Mouse (Mus musculus) v-Abl transformed pro-B cells (cell line): ENCODE data around the gene Csnk1e.

ENCODE experiments used
- in situ Hi-C, 2 experiments: fragments of 400-800 bp; cut with MboI; formaldehyde crosslinking; loops; one replicate each; pipeline ENCODE4 v1.15.1; 2025; ENCODE audit not compliant: unreplicated experiment in 2 of 2

The Csnk1e gene

DNA sequence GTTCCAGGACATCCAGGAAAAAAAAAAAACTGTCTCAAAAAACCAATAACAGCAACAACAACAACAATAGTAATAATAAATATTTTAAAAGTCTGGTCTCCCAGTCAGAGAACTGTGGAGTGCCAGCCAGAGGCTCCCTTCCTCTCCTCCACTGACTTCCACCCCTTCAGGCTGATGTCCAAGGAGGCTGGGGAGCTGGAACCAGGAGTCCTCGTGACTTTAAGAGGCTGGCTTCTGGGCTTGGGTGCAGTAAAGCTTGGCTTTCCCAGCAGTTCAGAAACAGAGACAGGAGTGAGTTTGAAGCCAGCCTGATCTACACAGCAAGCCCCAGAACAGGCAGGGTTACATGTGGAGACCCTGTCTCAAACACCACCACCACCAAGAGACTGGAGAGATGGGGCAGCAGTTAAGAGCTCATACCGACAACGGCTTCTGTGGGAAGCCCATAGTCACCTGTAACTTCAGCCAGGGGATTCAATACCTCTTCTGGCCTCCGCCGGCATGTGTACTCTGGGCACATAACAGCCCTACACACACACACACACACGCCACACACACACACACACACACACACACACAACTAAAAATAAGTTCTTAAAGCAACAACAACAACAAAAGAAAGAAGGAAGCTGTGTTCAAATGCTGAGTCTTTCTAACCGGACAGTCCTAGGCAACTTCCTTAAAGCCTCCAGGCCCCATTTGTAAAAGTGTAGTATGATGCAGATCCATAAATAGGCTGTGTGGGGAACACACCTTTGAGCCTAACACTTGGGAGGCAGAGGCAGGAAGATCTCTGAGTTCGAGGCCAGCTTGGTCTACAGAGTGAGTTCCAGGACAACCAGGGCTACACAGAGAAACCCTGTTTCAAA is 9.3 kb downstream of the Csnk1e start:
- in situ Hi-C loops: no loop called here

DNA sequence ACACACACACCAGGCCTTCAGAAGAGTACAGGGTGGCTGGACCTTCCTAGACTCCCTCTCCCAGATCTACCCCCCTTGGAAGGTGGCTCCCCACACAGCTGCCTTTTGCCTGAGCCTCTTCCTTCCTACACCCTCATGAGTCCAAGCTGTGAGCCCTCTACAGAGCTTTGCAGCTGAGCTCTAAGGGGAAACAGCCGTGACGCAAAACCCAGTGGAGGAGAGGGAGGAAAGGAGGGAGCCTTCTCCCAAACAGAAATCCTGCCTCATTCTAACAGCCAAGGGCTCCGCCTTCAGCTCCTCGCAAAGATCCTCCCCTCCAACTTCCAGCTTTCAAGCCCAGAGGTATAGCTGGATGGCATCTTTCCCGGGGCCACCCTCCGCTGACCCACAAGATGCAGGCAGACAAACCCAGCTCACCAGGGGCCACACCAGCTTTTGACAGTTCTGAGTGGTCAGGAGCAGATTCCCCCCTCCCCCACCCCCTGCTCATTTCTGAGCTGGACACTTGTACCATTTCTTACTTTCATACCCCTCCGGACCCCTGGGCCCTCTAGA is 11.4 kb downstream of the Csnk1e start:
- in situ Hi-C loops: loop anchor here in 1 of 2 experiments (5.0 kb wide), 1 partner anchor 37 kb away; no protein-coding TSS in a partner anchor

DNA sequence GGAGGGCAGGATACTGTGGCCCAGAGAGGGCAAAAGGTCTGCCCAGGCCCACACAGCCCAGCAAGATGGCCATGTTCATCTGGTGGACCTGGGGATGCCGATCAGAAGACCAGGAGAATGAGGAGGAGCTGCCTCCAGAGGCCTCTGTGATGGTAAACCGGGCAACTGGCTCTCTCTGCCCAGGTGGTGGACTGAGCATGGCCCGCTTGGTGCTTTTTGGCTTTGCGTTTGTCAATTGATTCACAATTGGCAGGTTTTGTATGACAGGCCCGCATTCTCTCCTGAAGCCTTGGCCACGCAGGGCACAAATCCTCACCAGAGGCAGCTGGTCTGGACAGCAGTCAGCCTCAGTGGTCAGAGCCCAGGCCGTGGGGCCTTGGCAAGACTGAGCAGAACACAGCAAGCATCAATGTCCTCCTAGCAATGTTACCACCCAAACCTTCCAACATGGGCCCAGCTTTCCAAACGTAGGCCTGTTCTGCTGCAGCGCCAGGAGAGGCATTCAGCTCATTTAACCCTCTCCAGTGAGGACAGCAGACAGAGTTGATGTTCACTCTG is 12.3 kb downstream of the Csnk1e start:
- in situ Hi-C loops: loop anchor here in 1 of 2 experiments (5.0 kb wide), 1 partner anchor 36 kb away; no protein-coding TSS in a partner anchor

DNA sequence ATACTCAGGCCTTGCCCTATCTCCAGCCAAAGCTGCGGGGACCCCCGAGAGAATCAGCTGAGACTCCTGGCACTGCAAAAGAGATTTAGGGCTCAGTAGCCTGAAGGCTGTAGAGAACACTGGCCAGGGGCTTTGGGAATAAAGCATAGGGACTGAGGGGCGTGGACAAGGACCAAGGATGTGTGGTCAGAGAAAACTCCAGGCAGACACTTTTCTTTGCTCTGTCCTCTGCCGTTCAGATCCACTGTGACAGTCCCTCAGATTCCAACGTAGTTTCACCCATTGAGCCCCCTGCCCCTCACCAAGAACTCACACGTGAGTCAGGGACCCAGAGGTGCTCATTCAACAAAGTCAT is 13.1 kb downstream of the Csnk1e start:
- in situ Hi-C loops: loop anchor here in 1 of 2 experiments (5.0 kb wide), 1 partner anchor 35 kb away; no protein-coding TSS in a partner anchor

DNA sequence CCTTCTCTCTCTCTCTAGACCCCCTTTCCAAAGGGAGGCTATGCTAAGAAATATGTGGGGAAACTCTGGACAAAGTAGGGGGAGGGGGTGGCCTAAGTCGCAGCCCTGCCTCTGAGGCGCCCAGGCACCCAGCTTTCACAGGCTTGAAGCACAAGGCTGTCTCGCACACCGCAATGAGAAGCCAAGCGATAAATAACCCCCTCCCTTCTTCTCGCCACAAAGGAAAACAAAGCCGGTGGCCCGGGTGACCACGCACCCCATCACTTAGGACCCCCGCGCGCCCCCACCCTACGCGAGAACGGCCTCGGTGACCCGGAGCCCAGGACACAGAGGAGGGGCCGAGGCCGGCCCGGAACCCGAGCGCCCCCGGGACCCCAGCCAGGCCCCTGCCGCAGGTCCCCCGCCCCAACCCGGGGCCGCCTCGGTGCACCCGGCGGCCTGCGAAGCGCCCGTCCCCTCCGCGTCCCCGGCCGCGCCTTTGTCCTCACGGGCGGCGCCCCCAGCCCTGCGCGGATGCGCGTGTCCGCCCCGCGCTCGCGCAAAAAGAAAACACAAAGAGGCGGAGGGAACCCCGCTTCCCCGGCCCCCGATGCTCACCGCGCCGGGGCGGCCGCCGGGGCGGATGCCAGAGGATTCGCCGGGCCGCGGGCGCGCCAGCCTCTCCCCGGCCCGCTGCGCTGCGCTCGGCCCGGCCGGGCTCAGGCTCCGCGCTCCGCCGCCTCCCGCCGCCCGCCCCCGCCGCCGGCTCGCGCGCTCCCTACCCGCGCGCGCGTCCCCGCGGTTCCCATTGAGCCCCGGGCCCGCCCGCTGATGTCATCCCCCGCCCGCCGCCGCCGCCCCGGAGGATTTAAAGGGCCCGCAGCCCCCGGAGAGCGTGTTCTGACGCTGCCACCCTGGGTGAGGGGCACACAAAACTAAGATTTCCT is 13.8 kb downstream of the Csnk1e start:
- in situ Hi-C loops: loop anchor here in 1 of 2 experiments (5.0 kb wide), 1 partner anchor 34 kb away; no protein-coding TSS in a partner anchor

DNA sequence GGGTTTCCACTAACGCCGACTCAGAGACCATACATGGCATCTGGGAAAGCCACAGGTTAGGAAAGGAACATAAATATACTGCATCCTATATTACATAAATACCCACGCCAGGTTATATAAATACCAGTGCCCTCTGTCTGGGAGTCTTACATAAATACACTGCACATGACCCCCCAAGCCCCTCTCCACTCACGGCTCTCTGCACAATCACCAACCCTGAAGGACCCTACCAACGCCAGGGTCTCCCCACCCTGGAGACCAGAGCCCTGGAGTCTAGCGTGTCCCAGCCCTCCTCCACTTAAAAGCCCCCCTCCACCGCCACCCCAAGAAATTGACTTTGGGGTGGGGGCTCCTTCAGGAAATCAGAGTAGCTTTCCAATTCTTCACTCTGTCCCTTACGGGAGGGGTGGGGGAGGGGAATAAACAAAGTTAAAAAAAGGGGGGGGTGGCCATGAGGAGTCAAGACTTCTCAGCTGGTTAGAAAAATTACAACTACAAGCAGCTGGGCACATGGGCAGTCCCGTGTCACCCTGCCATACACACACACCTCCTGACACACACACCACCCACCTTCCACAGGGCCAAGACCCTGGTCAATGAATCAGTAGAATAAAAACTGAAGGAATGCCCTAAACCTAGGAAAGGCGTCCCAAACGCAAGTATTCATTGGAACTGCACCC is 14.6 kb downstream of the Csnk1e start:
- in situ Hi-C loops: loop anchor here in 1 of 2 experiments (5.0 kb wide), 1 partner anchor 33 kb away; no protein-coding TSS in a partner anchor

DNA sequence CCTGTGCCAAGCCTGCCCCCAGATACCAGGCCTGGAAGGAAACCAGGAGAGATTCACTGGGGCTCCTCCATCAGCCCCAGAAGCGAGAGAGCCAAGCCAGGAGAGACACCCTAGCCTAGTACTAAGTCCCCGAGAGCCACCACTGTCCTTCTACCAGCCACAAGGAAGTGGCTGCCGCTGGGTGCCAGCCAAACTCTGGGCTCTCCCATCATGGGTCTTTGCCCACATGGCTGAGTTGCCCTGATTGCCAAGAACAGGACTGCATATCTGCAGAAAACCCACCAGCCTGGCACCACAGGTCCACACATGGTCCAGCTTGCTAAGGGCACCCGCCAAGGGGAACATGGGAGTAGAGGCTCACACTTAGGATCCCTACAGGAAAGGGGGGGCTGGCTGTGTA is 15.1 kb downstream of the Csnk1e start:
- in situ Hi-C loops: loop anchor here in 1 of 2 experiments (5.0 kb wide), 1 partner anchor 33 kb away; no protein-coding TSS in a partner anchor

DNA sequence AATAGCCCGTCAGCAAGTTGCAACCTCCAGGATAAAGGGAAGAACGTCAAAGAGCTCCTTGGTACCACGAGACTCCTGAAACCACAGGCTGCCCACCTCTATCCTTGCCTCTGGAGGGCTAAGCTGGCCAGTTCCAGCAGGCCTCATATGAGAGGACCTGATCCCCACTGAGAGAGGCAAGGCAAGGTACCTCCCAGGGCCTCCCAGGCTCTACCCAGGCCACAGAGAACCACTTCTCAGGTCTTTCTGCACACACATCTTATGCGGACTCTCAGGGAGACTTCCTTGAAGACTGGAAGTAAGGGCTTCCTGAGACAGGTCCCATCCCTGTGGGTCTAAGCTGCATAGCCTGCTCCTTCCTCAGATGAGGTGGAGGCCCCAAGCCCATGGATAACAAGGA is 16.0 kb downstream of the Csnk1e start:
- in situ Hi-C loops: no loop called here

DNA sequence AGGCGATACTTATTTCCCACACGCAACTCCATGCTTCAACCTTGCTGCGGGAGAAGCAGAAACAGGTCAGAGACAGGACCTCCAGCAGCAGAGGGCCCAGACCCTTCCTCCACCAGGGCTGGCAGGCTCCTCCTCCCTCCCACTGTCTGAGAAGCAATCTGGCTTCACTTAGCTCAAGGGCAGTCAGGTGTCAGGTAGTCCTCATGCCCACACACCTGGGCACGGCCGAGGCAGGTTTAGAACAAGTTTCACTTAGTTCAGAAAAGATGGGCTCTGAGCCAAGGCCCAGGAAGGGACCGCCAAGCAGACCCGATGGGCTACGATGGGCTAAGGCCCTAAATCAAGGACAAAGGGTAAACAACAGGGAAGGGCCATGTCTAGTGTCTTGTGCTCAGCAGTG is 16.6 kb downstream of the Csnk1e start:
- in situ Hi-C loops: no loop called here

DNA sequence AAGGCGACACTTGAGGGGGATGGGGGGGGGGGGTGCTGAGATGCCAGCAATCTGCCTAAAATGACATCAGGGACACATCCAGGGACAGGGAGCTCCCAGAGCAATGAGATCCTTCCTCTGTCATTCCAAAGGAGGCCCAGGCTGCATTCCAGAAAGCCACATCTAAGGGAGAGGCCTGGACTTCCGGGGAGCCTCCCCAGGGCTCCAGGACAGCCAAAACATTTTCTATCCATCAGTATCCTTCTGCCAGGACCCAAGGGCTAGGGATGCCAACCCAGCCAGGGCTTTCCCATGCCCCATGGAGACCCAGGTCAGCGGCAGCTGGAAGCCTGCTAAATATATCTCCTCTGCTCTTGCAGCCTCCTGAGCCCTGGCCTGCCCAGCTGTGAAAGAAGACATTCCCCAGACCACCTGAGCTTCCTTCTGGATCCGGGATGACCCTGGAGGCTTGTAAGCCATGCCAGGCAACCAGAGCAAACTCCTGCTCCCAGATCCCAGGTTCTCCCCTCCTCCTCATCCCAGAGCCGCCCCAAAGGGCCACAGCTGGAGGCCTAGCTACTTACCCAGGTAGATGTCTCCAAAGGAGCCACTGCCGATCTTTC is 17.1 kb downstream of the Csnk1e start:
- in situ Hi-C loops: no loop called here

DNA sequence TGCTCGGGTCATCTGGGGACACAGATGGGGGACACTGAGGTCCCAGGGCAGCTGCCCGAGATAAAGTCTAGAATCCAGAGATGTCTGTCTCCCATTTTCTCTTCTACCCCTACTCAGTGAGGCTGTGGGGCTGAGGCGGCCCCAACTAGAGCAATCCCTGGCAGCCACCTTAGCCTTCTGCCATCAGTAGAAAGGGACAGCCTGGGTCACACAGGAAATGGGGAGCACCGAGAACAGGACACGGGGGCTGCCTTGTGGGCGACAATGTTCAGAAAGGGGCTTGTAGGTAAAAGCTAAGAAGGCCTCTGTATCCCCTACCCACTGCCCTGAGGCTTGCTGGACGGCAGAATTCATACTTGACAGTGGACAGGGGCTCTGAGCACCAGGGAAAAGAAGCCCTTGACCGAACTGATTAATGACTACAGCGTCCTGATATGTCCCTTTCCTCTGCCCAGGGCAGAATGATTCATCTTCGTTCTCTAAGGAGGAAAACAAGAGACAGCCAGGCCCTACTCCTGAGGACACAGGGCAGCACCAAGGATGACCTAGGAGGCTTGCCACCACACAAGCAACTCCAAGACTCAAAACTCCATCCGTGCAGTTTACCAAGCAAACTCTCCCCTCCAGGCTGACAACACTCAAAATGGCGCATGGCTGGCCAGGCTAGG is 17.7 kb downstream of the Csnk1e start:
- in situ Hi-C loops: no loop called here

DNA sequence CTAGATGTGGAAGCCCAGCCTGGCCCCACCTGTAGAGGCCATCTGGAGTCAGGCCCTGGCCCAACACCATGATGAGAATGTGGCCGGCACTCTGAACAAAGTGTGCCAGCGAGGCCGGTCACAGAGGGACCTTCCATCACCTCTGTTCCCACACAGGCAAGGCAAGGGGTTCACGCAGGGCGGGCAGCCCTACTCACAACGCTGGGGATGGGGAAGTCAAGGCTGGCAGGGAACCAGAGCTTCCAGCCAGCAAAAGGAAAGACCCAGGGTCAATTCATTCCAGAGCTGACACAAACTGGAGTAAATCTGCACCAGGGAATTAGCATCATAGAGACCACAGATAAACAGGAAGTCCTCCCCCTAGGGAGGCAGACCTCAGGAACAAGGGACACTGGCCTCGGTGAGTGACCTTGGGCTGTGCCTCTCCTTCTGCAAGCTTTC is 18.9 kb downstream of the Csnk1e start:
- in situ Hi-C loops: no loop called here

DNA sequence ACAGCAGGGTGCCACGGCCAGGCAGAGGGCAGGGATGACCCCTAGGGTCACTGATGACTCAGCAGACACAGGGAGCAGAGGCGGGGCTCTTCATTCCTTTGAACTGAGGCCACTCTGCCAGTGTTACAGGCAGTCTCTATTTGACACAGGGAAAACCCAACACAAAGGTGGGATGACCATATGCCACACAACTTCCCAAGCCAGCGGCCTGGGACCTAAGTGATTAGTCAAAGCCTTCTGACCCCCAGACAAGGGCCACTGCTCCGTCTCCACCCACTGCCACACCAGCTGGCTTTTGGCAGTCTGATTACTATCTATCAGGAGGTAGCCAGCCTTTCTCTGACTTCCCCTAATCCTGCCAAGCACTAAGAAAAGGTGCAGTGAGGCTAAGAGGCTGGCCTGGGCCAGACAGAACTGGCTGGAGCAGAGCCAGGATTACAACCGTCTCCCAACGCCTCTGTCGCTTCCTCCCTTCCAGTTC is 20.1 kb downstream of the Csnk1e start:
- in situ Hi-C loops: no loop called here

DNA sequence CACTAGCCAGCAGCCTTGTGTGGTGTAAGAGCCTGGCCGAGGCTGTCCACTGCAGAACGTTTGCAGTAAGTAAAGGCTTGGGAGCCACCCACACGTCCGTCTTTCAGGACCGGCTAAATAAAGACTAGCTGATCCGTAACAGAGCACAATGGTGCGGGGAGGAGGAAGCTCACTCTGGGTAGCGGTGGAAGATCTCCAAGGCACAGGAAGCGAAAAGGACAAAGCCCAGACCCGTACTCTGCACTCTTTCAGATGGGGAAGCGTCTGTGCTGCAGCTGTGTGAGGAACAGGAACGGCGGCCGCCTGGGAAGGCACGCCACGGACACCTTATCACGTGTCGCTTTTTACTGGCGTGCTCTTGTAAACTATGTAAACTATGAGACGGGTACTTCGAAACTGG is 22.5 kb downstream of the Csnk1e start:
- in situ Hi-C loops: no loop called here

DNA sequence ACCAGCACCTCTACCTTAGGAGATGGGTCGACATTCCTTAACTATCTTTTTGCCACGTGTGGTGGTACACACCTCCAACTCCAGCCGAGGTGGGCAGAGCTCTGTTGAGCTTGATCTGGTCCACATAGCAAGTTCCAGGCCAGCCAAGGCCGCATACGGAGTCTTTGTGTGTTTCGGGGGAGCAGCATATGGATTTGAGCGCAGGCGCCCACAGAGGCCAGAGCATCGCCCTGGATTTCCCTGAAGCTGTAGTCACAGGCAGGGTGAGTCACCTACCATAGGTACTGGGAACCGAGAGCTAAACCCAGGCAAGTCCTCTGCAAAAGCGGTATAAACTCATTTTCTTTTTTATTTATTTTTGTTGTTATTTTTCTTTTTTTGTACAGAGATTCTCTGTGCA is 23.0 kb downstream of the Csnk1e start:
- in situ Hi-C loops: no loop called here

DNA sequence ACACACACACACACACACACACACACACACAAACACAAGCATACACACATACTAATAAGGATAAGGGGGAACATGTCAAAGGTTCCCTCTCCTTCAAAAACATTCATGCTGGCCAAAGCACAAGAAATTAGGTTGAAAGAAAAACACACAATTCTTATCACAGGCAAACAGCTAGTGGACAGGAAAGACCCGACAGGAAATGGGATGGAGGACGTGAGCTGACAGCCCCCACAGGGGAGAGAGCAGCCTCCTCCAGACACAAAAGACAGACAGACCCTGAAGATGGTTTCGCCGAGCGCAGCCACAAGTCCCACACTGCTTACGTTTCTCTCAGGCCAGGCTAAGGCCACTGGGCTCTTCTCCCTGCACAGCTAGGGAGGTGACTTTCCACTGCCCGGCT is 23.4 kb downstream of the Csnk1e start:
- in situ Hi-C loops: no loop called here

DNA sequence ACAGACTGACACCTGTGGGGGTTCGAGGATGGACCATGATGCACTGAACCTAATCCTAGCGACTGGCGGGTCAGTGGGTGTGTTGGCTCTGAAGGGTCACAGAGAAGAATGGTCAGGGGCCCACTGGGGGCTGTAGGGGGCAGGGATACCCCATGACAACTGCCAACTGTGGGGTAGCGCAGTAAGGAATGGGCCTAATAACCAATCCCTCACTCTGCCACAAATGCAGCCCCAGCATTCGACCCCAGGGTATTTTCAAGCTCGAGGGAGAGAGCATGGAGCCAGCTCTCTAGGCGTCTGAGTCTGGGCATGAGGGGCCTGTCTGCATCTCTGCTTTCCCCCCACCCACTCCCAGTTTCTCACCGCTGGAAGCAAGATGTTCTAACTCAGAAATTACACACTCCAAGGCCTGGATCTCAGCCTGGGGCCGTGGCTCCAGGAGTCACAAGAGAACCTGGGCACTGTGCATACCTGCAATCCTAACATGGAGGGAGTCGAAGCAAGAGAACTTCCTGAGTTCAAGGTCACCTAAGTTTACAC is 24.8 kb downstream of the Csnk1e start:
- in situ Hi-C loops: no loop called here

DNA sequence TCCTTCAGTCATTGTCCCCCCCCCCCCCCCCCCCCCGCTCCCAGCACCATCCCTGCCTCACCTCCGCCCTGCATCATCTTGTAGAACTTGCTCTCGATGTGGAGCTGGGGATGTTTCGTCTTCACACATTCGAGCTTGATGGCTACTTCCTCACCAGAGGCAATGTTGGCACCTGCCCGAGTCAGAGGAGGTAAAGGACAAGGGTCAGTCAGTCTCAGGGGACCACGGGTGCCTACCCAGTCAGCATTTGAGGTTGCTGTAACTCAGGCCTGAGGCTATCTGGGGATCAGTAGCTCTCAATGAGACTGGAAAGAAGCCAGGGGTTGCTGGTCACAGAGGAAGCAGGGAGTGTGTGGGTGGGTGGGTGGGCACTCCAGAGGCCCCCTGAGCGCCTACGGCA is 25.4 kb downstream of the Csnk1e start:
- in situ Hi-C loops: no loop called here

DNA sequence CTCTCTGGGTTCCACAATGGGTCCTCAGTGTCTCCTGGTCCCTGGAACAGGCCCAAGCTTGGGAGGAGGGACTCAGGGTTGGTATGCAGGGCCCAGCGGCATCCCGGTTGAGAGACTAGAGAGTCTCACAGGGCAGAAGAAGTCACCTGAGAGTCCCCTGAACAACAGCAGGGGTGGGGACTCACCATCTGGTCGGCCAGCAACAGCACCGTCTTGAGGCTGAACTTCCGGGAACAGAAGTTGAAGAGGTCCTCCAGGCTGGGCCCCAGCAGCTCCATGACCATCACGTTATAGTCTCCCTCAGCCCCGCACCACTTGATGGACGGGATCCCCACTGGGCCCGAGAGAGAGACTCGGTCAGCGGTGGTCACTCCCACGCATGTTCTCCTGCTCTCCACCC is 25.8 kb downstream of the Csnk1e start:
- in situ Hi-C loops: no loop called here
